Mouse (Mus musculus): Measurements from ENCODE around the gene Hist1h1c.
"Not testable (repeated sequence)": the region's sequence is repeated elsewhere in the genome, so short reads cannot be mapped to it uniquely, and the experiment has no call there.

Gene Hist1h1c

DNA sequence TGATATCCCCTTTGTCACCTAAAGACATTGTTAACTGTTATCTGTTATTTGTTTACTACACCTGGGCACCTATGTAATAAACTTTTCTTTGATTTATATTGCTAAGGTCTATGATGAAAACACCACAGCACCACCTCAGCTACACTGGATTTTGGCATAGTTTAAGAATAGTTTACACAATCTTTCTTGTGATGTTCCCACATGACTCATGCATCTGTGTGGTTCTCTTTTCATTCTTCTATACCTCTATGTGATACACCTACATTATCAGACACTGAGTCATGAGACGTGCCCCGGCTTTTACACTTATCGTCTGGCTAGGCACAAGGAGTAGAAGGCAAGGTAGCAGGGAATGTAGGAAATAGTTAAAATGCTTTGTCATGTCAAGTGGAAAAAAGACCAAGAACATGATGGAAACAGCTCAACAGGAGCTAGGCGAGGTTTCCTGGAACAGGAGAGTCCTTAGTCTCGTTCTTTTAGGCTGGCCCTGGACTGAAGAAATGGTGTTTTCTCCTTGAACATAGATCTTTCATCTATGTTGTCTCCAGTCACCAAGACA is 11.0 kb downstream of the Hist1h1c start:
- no peak for TF ChIP-seq GATA4 (IDR thresholded peaks at IDR 0.05; ENCODE audit: insufficient replicate concordance, low read length)

DNA sequence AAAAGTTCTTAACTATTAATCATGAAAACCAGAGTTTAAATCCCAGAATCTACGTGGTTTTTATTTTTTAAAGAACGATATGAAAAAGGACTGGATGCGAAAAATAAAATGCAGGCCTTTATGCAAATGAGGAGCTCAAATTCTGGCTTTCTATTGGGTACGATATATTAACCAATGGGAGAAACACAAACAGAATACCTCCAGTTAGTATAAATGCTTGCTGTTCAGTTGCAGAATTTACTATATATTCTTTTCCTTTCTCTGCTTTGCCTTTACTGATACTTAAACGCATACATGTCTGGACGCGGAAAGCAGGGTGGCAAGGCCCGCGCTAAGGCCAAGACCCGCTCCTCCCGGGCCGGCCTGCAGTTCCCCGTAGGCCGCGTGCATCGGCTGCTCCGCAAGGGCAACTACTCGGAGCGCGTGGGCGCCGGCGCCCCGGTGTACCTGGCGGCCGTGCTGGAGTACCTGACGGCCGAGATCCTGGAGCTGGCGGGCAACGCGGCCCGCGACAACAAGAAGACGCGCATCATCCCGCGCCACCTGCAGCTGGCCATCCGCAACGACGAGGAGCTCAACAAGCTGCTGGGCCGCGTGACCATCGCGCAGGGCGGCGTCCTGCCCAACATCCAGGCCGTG is 12.3 kb downstream of the Hist1h1c start, which contains the start of gene Hist1h2ab:
Gene Hist1h2ab (plus strand): TSS at position 288 of the 639 bp plus-strand sequence.
- TF ChIP-seq GATA4 (IDR thresholded peaks at IDR 0.05; ENCODE audit: insufficient replicate concordance, low read length), result not testable (repeated sequence)

DNA sequence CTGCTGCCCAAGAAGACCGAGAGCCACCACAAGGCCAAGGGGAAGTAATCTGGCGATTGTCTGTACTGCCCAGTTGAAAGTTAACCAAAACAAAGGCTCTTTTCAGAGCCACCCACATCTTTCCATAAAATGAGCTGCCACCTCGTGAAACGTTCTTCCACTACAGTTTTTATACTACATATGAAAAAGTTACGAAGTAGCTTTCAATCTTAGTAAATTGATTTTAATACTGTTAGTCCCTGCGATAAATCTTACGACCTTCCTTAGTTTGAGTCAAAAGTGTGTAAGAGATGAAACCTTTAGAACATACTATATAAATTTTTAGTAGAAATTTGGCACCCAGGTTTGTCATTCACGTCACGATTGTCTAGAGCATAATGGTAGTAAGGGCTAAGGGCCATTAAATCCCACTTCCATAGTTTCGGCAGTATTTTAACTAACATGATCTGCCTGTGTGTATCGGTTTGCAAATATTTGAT is 12.9 kb downstream of the Hist1h1c start:
- TF ChIP-seq GATA4 (IDR thresholded peaks at IDR 0.05; ENCODE audit: insufficient replicate concordance, low read length), result no peak

DNA sequence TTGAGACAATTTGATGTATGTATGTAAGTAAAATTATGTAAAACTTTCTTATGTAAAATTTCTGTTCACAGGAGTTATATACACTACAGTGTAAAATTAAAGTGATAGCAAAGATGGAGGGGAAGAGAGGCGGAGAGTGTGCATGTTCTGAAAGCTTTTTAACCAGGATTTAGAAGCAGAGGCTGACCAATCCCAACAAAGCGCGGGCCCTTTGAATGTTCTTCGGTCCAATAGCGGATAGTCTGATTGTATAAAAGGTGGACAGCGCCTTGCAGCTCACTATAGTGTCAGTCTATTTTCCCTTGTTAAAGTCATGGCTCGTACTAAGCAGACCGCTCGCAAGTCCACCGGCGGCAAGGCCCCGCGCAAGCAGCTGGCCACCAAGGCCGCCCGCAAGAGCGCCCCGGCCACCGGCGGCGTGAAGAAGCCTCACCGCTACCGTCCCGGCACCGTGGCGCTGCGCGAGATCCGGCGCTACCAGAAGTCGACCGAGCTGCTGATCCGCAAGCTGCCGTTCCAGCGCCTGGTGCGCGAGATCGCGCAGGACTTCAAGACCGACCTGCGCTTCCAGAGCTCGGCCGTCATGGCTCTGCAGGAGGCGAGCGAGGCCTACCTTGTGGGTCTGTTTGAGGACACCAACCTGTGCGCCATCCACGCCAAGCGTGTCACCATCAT is 13.6 kb downstream of the Hist1h1c start, which contains the start of gene Hist1h3b:
Gene Hist1h3b (plus strand): TSS at position 201 of the 675 bp plus-strand sequence.
- TF ChIP-seq GATA4 (IDR thresholded peaks at IDR 0.05; ENCODE audit: insufficient replicate concordance, low read length), result not testable (repeated sequence)

DNA sequence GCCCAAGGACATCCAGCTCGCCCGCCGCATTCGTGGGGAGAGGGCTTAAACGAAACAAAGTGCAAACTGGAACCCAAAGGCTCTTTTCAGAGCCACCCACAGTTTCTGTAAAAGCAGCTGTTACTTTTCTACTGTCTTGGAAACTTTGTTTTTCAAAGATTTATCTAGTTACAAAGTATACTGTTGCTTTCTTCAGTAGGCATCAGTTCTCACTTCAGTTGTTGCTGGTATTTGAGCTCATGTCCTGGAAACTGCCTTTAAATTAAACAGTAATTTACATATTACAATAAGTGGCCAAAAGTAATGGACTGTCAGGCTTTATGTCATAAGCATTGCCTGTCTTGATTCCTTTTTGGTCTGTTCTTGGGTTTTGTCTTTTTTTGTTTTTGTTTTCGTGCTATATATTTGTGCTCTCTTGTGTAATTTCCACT is 14.1 kb downstream of the Hist1h1c start:
- no peak for TF ChIP-seq GATA4 (IDR thresholded peaks at IDR 0.05; ENCODE audit: insufficient replicate concordance, low read length)

DNA sequence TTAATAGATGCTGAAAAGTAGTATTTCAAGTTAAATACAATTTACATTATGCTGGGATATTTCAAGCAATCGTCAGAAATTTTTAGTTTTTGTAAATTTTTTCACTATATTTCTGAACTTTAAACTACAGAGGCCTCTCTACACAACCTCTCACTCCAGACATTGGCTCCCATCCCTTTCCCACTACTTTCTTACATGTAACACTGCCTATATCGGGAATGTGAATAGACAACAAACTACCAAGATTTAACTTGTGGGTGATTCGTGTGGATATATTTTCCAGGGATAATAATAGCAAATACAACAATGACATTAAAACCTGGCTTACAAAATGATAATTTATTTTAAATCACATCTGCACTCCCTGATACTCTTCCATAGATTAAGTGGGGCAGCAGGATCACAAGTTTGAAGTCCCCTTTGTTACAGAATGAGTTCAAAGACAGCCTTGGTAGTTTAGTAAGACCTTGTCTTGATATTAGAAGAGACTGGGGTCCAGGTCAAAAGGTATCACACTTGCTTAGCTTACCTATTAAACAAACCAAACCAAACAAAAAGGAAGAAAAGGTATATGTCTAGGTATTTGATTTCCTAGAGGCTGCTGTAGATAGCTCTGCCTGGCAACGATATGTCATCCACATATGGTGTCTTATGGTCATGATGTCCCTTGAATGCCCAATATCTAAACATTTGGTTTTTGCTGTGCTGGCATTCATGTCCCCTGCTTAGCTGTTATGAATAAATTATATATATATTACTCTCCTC is 14.9 kb downstream of the Hist1h1c start:
- no peak for TF ChIP-seq GATA4 (IDR thresholded peaks at IDR 0.05; ENCODE audit: insufficient replicate concordance, low read length)

DNA sequence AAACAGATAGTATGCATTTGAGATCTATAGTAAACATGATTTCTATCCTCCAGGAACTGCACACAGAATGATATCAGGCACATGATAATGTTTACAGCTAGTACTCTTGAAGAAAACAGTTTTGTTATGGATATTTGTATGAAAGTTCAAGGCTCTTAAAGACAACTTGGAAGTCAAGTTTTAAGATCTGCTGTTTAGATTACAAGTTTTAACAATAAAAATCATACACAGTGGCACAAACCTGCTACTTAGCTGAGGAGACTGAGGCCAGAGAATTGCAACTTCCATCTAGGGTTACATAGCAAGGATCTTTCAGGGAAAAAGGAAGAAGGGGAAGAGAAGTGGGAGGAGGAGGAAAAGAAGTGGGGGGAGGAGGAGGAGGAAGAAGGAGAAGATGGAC is 16.4 kb downstream of the Hist1h1c start:
- TF ChIP-seq GATA4 (IDR thresholded peaks at IDR 0.05; ENCODE audit: insufficient replicate concordance, low read length), result no peak

DNA sequence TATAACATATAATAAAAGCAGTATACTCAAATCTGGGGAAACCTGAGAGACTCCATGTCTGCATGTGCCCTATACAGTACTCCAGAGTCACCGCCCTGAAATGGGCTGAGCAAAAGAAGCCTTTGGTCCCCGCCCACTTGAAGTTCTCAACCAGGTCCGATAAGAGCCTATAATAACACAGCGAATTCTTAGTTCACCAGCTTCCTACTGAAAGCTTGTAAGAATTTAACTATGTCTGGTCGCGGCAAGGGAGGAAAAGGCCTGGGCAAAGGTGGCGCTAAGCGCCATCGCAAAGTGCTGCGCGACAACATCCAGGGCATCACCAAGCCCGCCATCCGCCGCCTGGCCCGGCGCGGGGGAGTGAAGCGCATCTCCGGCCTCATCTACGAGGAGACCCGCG is 18.2 kb downstream of the Hist1h1c start, which contains the start of gene Hist1h4b:
Gene Hist1h4b (plus strand): TSS at position 224 of the 400 bp plus-strand sequence.
- no peak for TF ChIP-seq GATA4 (IDR thresholded peaks at IDR 0.05; ENCODE audit: insufficient replicate concordance, low read length)

DNA sequence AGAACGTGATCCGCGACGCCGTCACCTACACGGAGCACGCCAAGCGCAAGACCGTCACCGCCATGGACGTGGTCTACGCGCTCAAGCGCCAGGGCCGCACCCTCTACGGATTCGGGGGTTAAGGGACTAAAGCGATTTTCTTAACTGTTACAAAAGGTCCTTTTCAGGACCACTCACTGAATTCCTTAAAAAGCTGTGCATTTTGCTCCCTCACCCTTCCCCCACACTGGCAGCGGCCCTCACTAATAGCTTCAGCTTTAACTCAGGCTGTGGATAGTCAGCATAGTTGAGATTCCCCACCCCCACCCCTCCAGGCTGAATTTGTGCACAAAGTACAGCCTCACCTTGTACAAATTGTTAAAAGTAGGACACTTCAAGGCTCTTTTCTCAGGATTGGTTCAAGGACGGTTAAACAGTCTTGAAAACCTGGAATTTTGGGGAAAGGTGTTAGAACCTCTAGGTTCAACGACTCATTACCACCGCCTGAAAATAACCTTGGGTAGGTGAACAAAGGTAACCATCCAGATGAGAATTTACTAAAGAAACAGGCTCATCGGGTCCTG is 18.7 kb downstream of the Hist1h1c start:
- TF ChIP-seq GATA4 (IDR thresholded peaks at IDR 0.05; ENCODE audit: insufficient replicate concordance, low read length), result no peak

DNA sequence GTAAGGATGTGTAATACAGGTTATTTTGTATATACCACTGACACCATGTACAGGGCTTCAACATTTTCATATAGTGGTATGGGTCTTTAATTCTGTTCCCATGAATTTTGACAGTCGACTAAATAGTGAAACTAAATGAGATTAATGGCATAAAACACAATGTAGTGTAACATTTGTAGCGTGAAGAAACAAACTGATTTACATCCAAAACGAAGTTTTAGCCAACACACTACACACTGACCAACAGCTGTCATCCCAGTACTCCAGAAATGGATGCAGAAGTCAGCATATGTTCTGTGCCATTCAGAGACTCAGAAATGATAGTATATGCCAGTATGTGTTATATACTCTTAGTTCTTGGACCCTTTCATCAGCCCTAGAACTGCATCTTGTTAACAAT is 19.3 kb downstream of the Hist1h1c start:
- no peak for TF ChIP-seq GATA4 (IDR thresholded peaks at IDR 0.05; ENCODE audit: insufficient replicate concordance, low read length)

DNA sequence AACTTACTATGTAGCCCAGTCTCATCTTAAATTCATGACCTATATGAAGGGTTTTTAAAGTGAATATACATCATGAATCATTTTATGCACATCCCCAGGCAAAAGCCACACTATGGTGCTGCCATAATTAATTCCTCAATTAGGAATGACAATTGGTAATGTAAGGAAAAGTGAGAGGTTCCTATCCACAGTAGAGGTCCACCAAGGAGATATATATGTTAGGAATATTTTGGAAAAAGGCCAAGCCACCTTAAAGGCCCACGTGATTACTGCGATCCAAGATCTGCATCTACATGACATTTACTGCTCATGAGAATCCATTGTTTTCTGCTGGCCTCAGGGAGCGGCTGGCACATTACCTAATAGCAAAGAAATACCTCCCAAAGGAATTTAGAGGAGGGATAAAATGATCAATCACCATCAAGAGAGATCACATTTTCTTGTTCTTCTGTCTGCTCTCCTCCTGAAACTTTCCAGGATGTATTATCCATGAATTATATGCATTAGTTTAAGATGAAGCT is 20.7 kb downstream of the Hist1h1c start:
- no peak for TF ChIP-seq GATA4 (IDR thresholded peaks at IDR 0.05; ENCODE audit: insufficient replicate concordance, low read length)

DNA sequence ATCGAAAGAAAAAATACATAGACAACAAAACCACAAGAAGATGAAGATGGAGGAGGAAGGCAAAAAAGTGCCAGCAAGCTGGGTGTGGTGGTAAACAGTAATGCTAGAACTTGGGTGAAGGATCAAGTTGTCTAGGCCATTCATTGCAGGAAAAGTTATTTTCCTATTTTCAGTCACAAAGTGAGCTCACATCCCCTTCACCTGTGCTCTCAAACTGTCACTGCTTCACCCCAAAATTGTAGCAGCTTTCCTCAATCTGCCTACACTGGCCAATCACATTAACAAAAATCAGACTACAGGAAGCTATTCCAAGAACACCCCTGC is 21.3 kb downstream of the Hist1h1c start:
- TF ChIP-seq GATA4 (IDR thresholded peaks at IDR 0.05; ENCODE audit: insufficient replicate concordance, low read length), result no peak

DNA sequence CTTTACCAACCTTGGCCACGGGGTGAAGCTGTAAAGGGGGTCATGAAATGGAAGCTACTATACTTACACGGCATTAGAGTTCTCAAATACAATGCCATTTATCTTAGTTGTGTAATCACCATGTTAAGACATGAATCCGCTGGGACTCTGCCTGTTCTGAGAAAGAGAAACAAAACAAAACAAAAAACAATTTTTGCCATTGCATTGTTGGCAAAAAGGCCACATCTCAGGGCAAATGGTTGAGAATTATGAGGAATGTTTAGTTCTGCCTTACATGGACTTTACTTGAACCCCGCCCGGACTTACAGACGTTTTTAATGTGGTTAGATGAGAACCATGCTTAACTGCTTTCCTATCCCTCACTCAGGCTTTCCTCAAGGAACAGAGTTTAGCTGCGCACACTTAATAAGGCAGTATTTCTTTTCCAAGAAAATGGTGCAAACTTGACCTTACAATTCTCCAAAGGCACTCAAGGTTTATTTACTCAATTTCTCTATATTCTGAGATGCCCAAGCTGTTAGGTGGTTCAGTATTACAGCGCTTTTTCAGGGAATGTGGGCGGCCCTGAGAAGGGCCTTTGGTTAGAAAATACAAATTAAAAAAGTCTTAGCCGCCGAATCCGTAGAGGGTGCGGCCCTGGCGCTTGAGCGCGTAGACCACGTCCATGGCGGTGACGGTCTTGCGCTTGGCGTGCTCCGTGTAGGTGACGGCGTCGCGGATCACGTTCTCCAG is 21.8 kb downstream of the Hist1h1c start:
- no peak for TF ChIP-seq GATA4 (IDR thresholded peaks at IDR 0.05; ENCODE audit: insufficient replicate concordance, low read length)
